Mouse (Mus musculus) MEL (cell line): ENCODE data around the gene Wwc2.

Source experiments
- CTCF ChIP-seq, 3 experiments: IDR thresholded peaks in 2 of 3; conservative IDR thresholded peaks in 1 of 3; 2 replicates each; pipeline ENCODE4 v1.5.1; 2011 to 2012; ENCODE audit warnings: low read length in 3 of 3, low read depth in 2 of 3, mild to moderate bottlenecking in 2 of 3, improper control_type of control experiment in 1 of 3, inconsistent platforms in 1 of 3, mixed read lengths in 1 of 3, moderate library complexity in 1 of 3; ENCODE audit not compliant: control insufficient read depth in 1 of 3, insufficient read depth in 1 of 3, poor library complexity in 1 of 3, severe bottlenecking in 1 of 3
- ELF1 ChIP-seq: IDR thresholded peaks from 2 replicates; pipeline ENCODE4 v1.6.1; 2014; ENCODE audit warnings: low read depth, mild to moderate bottlenecking, inconsistent platforms, low read length, improper control_type of control experiment, moderate library complexity
- EP300 ChIP-seq, 2 experiments: IDR thresholded peaks; 2 replicates each; pipeline ENCODE4 v1.6.1; 2011; ENCODE audit warnings: improper control_type of control experiment in 2 of 2, low read length in 2 of 2, low read depth in 1 of 2, mild to moderate bottlenecking in 1 of 2
- ETS1 ChIP-seq: IDR thresholded peaks from 2 replicates; pipeline ENCODE4 v1.6.1; 2012; ENCODE audit warnings: low read depth, mild to moderate bottlenecking, inconsistent platforms, low read length, improper control_type of control experiment, moderate library complexity
- MAX ChIP-seq: IDR thresholded peaks from 2 replicates; pipeline ENCODE4 v1.6.1; 2011; ENCODE audit warnings: low read length, improper control_type of control experiment
- MAZ ChIP-seq: IDR thresholded peaks from 2 replicates; pipeline ENCODE4 v1.6.1; 2012; ENCODE audit warnings: low read depth, mild to moderate bottlenecking, inconsistent platforms, low read length, improper control_type of control experiment
- MYB ChIP-seq: IDR thresholded peaks from 2 replicates; pipeline ENCODE4 v1.6.1; 2011; ENCODE audit warnings: mild to moderate bottlenecking, low read depth, low read length, improper control_type of control experiment
- POLR2A ChIP-seq, 2 experiments: IDR thresholded peaks; 2 replicates each; pipeline ENCODE4 v1.6.1; 2011 to 2012; ENCODE audit warnings: low read length in 2 of 2, mild to moderate bottlenecking in 2 of 2, control low read depth in 1 of 2, improper control_type of control experiment in 1 of 2, low read depth in 1 of 2, moderate library complexity in 1 of 2; ENCODE audit not compliant: control insufficient read depth in 1 of 2, insufficient read depth in 1 of 2, poor library complexity in 1 of 2
- RAD21 ChIP-seq: IDR thresholded peaks from 2 replicates; pipeline ENCODE4 v1.6.1; 2011; ENCODE audit warnings: mild to moderate bottlenecking, low read depth, low read length, improper control_type of control experiment
- SIN3A ChIP-seq: IDR thresholded peaks from 2 replicates; pipeline ENCODE4 v1.6.1; 2012; ENCODE audit warnings: low read length, improper control_type of control experiment, inconsistent platforms
- UBTF ChIP-seq: IDR thresholded peaks from 2 replicates; pipeline ENCODE4 v1.6.1; 2012; ENCODE audit warnings: low read depth, mild to moderate bottlenecking, inconsistent platforms, low read length, improper control_type of control experiment, moderate library complexity, borderline replicate concordance; ENCODE audit not compliant: insufficient read depth
- USF2 ChIP-seq, 2 experiments: IDR thresholded peaks; 2 replicates each; pipeline ENCODE4 v1.6.1; 2011 to 2012; ENCODE audit warnings: improper control_type of control experiment in 2 of 2, low read length in 2 of 2, borderline replicate concordance in 1 of 2, inconsistent platforms in 1 of 2, low read depth in 1 of 2, mild to moderate bottlenecking in 1 of 2; ENCODE audit not compliant: insufficient read depth in 1 of 2
- ZMIZ1 ChIP-seq: IDR thresholded peaks from 2 replicates; pipeline ENCODE4 v1.6.1; 2012; ENCODE audit warnings: low read depth, mild to moderate bottlenecking, inconsistent platforms, low read length, improper control_type of control experiment, moderate library complexity
- ZNF384 ChIP-seq: IDR thresholded peaks from 2 replicates; pipeline ENCODE4 v1.6.1; 2012; ENCODE audit warnings: low read depth, mild to moderate bottlenecking, inconsistent platforms, low read length, improper control_type of control experiment

GRCm38 (mm10) chr8:47781881-47782280 lies 208.8 kb downstream of the Wwc2 start:
- TF ChIP-seq ELF1: no peak
- no peak for TF ChIP-seq POLR2A (IDR thresholded peaks at IDR 0.05; ENCODE audit: control insufficient read depth in 1 of 2, insufficient read depth in 1 of 2, low read depth in 1 of 2, low read length in 2 of 2, poor library complexity in 1 of 2)
- no peak for TF ChIP-seq MYB
- TF ChIP-seq CTCF (IDR thresholded peaks at IDR 0.05 in 2 of 3, conservative IDR thresholded peaks at IDR 0.05 in 1 of 3; ENCODE audit: control insufficient read depth in 1 of 3, insufficient read depth in 1 of 3, low read depth in 2 of 3, low read length in 3 of 3, poor library complexity in 1 of 3, severe bottlenecking in 1 of 3): no peak
- no peak for TF ChIP-seq MAX
- TF ChIP-seq ZNF384: no peak
- TF ChIP-seq UBTF: no peak
- TF ChIP-seq EP300 (IDR thresholded peaks at IDR 0.05; ENCODE audit: low read depth in 1 of 2, low read length in 2 of 2): no peak
- TF ChIP-seq ZMIZ1: no peak
- TF ChIP-seq USF2 (IDR thresholded peaks at IDR 0.05; ENCODE audit: borderline replicate concordance in 1 of 2, insufficient read depth in 1 of 2, low read depth in 1 of 2, low read length in 2 of 2): no peak
- no peak for TF ChIP-seq RAD21
- TF ChIP-seq SIN3A: no peak
- TF ChIP-seq MAZ: no peak
- no peak for TF ChIP-seq ETS1
